Mouse (Mus musculus) midbrain, embryonic 15.5 days (tissue): Measurements from ENCODE around the gene Gmcl1. TPM values are rescaled to one million over a fixed set of nuclear protein-coding genes. Genes with fewer than 3 reads are reported as not detected.

ENCODE experiments used
- ATAC-seq: fragments of 200-750 bp; cut with Nextera tagmentation; replicated peaks from 2 replicates; pipeline ENCODE4 v1.8.0; 2017; ENCODE audit warnings: moderate TSS enrichment
- H3K27ac ChIP-seq: fragments of 300-500 bp; sonication (generic); 2 replicates; pipeline ENCODE4 v1.5.1; 2015; ENCODE audit warnings: mild to moderate bottlenecking, inconsistent platforms
- H3K27me3 ChIP-seq: fragments of 300-500 bp; sonication (generic); replicated peaks from 2 replicates; pipeline ENCODE4 v1.6.1; 2015; ENCODE audit warnings: inconsistent platforms
- H3K36me3 ChIP-seq: fragments of 300-500 bp; sonication (generic); replicated peaks from 2 replicates; pipeline ENCODE4 v1.6.1; 2015; ENCODE audit warnings: inconsistent platforms
- H3K4me1 ChIP-seq: fragments of 300-500 bp; sonication (generic); 2 replicates; pipeline ENCODE4 v1.6.1; 2015; ENCODE audit warnings: inconsistent platforms
- H3K4me2 ChIP-seq: fragments of 300-500 bp; sonication (generic); 2 replicates; pipeline ENCODE4 v1.6.1; 2015; ENCODE audit warnings: inconsistent platforms, mild to moderate bottlenecking, moderate library complexity
- H3K4me3 ChIP-seq: fragments of 300-500 bp; sonication (generic); 2 replicates; pipeline ENCODE4 v1.5.1; 2015; ENCODE audit warnings: mild to moderate bottlenecking, inconsistent platforms
- H3K9ac ChIP-seq: fragments of 300-500 bp; sonication (generic); 2 replicates; pipeline ENCODE4 v1.6.1; 2015; ENCODE audit warnings: mild to moderate bottlenecking, inconsistent platforms
- H3K9me3 ChIP-seq: fragments of 300-500 bp; sonication (generic); 2 replicates; pipeline ENCODE4 v1.6.1; 2016; ENCODE audit warnings: inconsistent platforms
- WGBS: fragments of 180-500 bp; shearing (Covaris S2); methylation state at CpG from one replicate; pipeline ENCODE4 v1.1.7; 2015; ENCODE audit warnings: mixed read lengths; 5-methylcytosine and 5-hydroxymethylcytosine counted together
- polyA plus RNA-seq: library from polyadenylated mRNA; unstranded; fragments of >200 nt; fragmentation: Nextera tagmentation; extraction: Ambion mirVana; gene quantifications from 2 replicates; pipeline ENCODE4 v1.2.1, GENCODE M21; 2015

Gmcl1 gene
- polyA plus RNA-seq, 1 experiment from 2014 or later = 33.8 TPM

GRCm38 (mm10) chr6:86645551-86645950 lies 87.6 kb downstream of the Gmcl1 start:
- no peak overlapping the region for H3K27ac ChIP-seq
- H3K9me3 ChIP-seq = no peaks in the 10 kb centered on the region
- 88% methylated on average over 4 of the region's 4 CpGs for WGBS
- H3K4me3 ChIP-seq = no peak overlapping the region
- H3K9ac ChIP-seq = no peak overlapping the region
- no peaks in the 10 kb centered on the region for H3K27me3 ChIP-seq
- peaks cover 11% of the 10 kb centered on the region for H3K36me3 ChIP-seq
- no peak overlapping the region for H3K4me2 ChIP-seq
- no peaks in the 10 kb centered on the region for H3K4me1 ChIP-seq
- no peak for ATAC-seq

- Histone ChIP-seq H3K4me3 (no peak overlapping the region), H3K36me3 (peaks cover 4% of the 10 kb centered on the region), H3K9ac (no peak overlapping the region), H3K4me2 (no peak overlapping the region), H3K4me1 (no peaks in the 10 kb centered on the region), H3K27ac (no peak overlapping the region), H3K27me3 (no peaks in the 10 kb centered on the region), H3K9me3 (no peaks in the 10 kb centered on the region)
- 91% methylated on average over 3 of the region's 3 CpGs for WGBS
- no peak for ATAC-seq
These were observed 88.3 kb downstream of the Gmcl1 start for GRCm38 (mm10) chr6:86644775-86645400.

Other genes starting within 250 kb of the Gmcl1 start
- 339 and 344 TPM in 2 replicates for gene Pcbp1, start 207.1 kb downstream of the Gmcl1 start, polyA plus RNA-seq
- gene Asprv1, start 105.2 kb downstream of the Gmcl1 start, polyA plus RNA-seq = 0.47 and 1.7 TPM in 2 replicates
- 23.9 and 24.5 TPM in 2 replicates for gene Mxd1, start 64.2 kb downstream of the Gmcl1 start, polyA plus RNA-seq
- gene Snrnp27, start 48.9 kb downstream of the Gmcl1 start, polyA plus RNA-seq = 91.5 and 92.0 TPM in 2 replicates
- gene Anxa4, start 60.2 kb upstream of the Gmcl1 start, polyA plus RNA-seq = 5.5 and 5.9 TPM in 2 replicates
- 44.0 and 51.8 TPM in 2 replicates for gene Aak1, start 116.1 kb upstream of the Gmcl1 start, polyA plus RNA-seq